Mouse (Mus musculus): Measurements from ENCODE around the gene Fam53b.

Fam53b gene

GRCm38 (mm10) chr7:132729093-132729831 is 84.4 kb downstream of the Fam53b start:
- in situ Hi-C loops (cut with MboI; ENCODE audit: low pct_unique_long_range_greater_than_20kb in 1 of 2, low sequenced_read_pairs in 2 of 2, unreplicated experiment in 1 of 2), result no loop called here

GRCm38 (mm10) chr7:132726106-132726861 is 87.4 kb downstream of the Fam53b start:
- in situ Hi-C loops (cut with MboI; ENCODE audit: low pct_unique_long_range_greater_than_20kb in 1 of 2, low sequenced_read_pairs in 2 of 2, unreplicated experiment in 1 of 2), result no loop called here

- in situ Hi-C loops (cut with MboI; ENCODE audit: low pct_unique_long_range_greater_than_20kb in 1 of 2, low sequenced_read_pairs in 2 of 2, unreplicated experiment in 1 of 2), result no loop called here
Measured at GRCm38 (mm10) chr7:132724501-132725062, 89.1 kb downstream of the Fam53b start.

- in situ Hi-C loops (cut with MboI; ENCODE audit: low pct_unique_long_range_greater_than_20kb in 1 of 2, low sequenced_read_pairs in 2 of 2, unreplicated experiment in 1 of 2), result no loop called here
Measured at GRCm38 (mm10) chr7:132723906-132724305, 89.8 kb downstream of the Fam53b start.

- in situ Hi-C loops (cut with MboI; ENCODE audit: low pct_unique_long_range_greater_than_20kb in 1 of 2, low sequenced_read_pairs in 2 of 2, unreplicated experiment in 1 of 2), result no loop called here
Measured at GRCm38 (mm10) chr7:132722401-132723370, 91.0 kb downstream of the Fam53b start.

- in situ Hi-C loops (cut with MboI; ENCODE audit: low pct_unique_long_range_greater_than_20kb in 1 of 2, low sequenced_read_pairs in 2 of 2, unreplicated experiment in 1 of 2), result no loop called here
Measured at GRCm38 (mm10) chr7:132720562-132720961, 93.1 kb downstream of the Fam53b start.

GRCm38 (mm10) chr7:132719570-132719969 is 94.1 kb downstream of the Fam53b start:
- in situ Hi-C loops (cut with MboI; ENCODE audit: low pct_unique_long_range_greater_than_20kb in 1 of 2, low sequenced_read_pairs in 2 of 2, unreplicated experiment in 1 of 2), result no loop called here

GRCm38 (mm10) chr7:132715259-132715658 is 98.4 kb downstream of the Fam53b start:
- in situ Hi-C loops (cut with MboI; ENCODE audit: low pct_unique_long_range_greater_than_20kb in 1 of 2, low sequenced_read_pairs in 2 of 2, unreplicated experiment in 1 of 2), result no loop called here

- in situ Hi-C loops (cut with MboI; ENCODE audit: low pct_unique_long_range_greater_than_20kb in 1 of 2, low sequenced_read_pairs in 2 of 2, unreplicated experiment in 1 of 2), result no loop called here
Measured at GRCm38 (mm10) chr7:132714236-132714923, 99.3 kb downstream of the Fam53b start.

- in situ Hi-C loops (cut with MboI; ENCODE audit: low pct_unique_long_range_greater_than_20kb in 1 of 2, low sequenced_read_pairs in 2 of 2, unreplicated experiment in 1 of 2), result no loop called here
Measured at GRCm38 (mm10) chr7:132713483-132714126, 100.1 kb downstream of the Fam53b start.

- in situ Hi-C loops (cut with MboI; ENCODE audit: low pct_unique_long_range_greater_than_20kb in 1 of 2, low sequenced_read_pairs in 2 of 2, unreplicated experiment in 1 of 2), result no loop called here
Measured at GRCm38 (mm10) chr7:132712956-132713355, 100.7 kb downstream of the Fam53b start.

- in situ Hi-C loops (cut with MboI; ENCODE audit: low pct_unique_long_range_greater_than_20kb in 1 of 2, low sequenced_read_pairs in 2 of 2, unreplicated experiment in 1 of 2), result no loop called here
Measured at GRCm38 (mm10) chr7:132712044-132712708, 101.5 kb downstream of the Fam53b start.

GRCm38 (mm10) chr7:132711579-132711978 is 102.1 kb downstream of the Fam53b start:
- in situ Hi-C loops (cut with MboI; ENCODE audit: low pct_unique_long_range_greater_than_20kb in 1 of 2, low sequenced_read_pairs in 2 of 2, unreplicated experiment in 1 of 2), result no loop called here

- in situ Hi-C loops (cut with MboI; ENCODE audit: low pct_unique_long_range_greater_than_20kb in 1 of 2, low sequenced_read_pairs in 2 of 2, unreplicated experiment in 1 of 2), result no loop called here
Measured at GRCm38 (mm10) chr7:132705130-132705529, 108.6 kb downstream of the Fam53b start.

GRCm38 (mm10) chr7:132704310-132704875 is 109.3 kb downstream of the Fam53b start:
- in situ Hi-C loops (cut with MboI; ENCODE audit: low pct_unique_long_range_greater_than_20kb in 1 of 2, low sequenced_read_pairs in 2 of 2, unreplicated experiment in 1 of 2), result no loop called here

- in situ Hi-C loops (cut with MboI; ENCODE audit: low pct_unique_long_range_greater_than_20kb in 1 of 2, low sequenced_read_pairs in 2 of 2, unreplicated experiment in 1 of 2), result no loop called here
Measured at GRCm38 (mm10) chr7:132703515-132704309, 110.0 kb downstream of the Fam53b start.
